Mouse (Mus musculus): ENCODE data around the gene Nde1.

DNA sequence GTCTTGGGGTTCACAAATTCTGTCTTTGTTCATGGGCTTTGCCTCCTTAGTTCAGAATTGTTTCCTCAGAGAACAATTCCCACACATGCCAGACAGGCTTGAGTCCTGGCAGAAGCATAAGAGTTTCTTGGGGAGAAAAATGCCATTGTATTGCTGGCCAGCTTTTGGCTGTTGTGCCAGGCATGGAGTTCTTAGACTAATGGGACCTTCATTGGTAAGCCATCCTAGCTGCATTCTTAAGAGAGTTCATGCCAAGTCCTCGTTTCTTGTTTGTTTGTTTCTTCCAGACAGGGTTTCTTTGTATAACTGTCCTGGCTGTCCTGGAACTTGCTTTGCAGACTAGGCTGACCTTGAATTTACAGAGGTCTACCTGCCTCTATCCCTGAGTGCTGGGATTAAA lies 20.8 kb downstream of the Nde1 start:
- no peak for TF ChIP-seq GATA1 (IDR thresholded peaks at IDR 0.05; ENCODE audit: low read length)
- no peak for TF ChIP-seq TAL1 (IDR thresholded peaks at IDR 0.05; ENCODE audit: low read length)

Data from erythroblast, embryonic 14.5 days (primary cell).